Mouse (Mus musculus) embryo, embryonic 11.5 days (tissue): ENCODE results near the gene Slc17a6.

Experiments used
- DNase-seq: peaks from one replicate; pipeline ENCODE4 v3.0.0-alpha.2; 2012; ENCODE audit warnings: low read depth, low spot score

Slc17a6 gene

GRCm38 (mm10) chr7:51621694-51622145 is at the start of gene Slc17a6:
Gene Slc17a6 (plus strand): TSS chr7:51622006.
- DNase-seq, result peak; percentile 73

- DNase-seq, result no peak
These were observed 21.8 kb upstream of the Slc17a6 start for GRCm38 (mm10) chr7:51600021-51600420.

GRCm38 (mm10) chr7:51603741-51604140 is 18.1 kb upstream of the Slc17a6 start:
- no peak for DNase-seq

- no peak for DNase-seq
These were observed 7.4 kb upstream of the Slc17a6 start for GRCm38 (mm10) chr7:51614404-51614803.

- no peak for DNase-seq
These were observed 3.9 kb upstream of the Slc17a6 start for GRCm38 (mm10) chr7:51617941-51618340.

- DNase-seq, result no peak
These were observed 3.4 kb upstream of the Slc17a6 start for GRCm38 (mm10) chr7:51618412-51618811.

GRCm38 (mm10) chr7:51619977-51620376 is 1.8 kb upstream of the Slc17a6 start:
- no peak for DNase-seq

GRCm38 (mm10) chr7:51622196-51622595 is 390 bp downstream of the Slc17a6 start:
- no peak for DNase-seq

- DNase-seq, result no peak
These were observed 860 bp downstream of the Slc17a6 start for GRCm38 (mm10) chr7:51622666-51623065.

- no peak for DNase-seq
These were observed 2.6 kb downstream of the Slc17a6 start for GRCm38 (mm10) chr7:51624336-51624897.

GRCm38 (mm10) chr7:51625161-51625560 is 3.4 kb downstream of the Slc17a6 start:
- DNase-seq, result no peak

GRCm38 (mm10) chr7:51625591-51626255 is 3.9 kb downstream of the Slc17a6 start:
- no peak for DNase-seq

- DNase-seq, result no peak
These were observed 4.7 kb downstream of the Slc17a6 start for GRCm38 (mm10) chr7:51626451-51627000.

- DNase-seq, result no peak
These were observed 5.3 kb downstream of the Slc17a6 start for GRCm38 (mm10) chr7:51627001-51627631.

- DNase-seq, result no peak
These were observed 5.9 kb downstream of the Slc17a6 start for GRCm38 (mm10) chr7:51627666-51628065.

GRCm38 (mm10) chr7:51628349-51628748 is 6.5 kb downstream of the Slc17a6 start:
- DNase-seq, result no peak

GRCm38 (mm10) chr7:51629206-51629605 is 7.4 kb downstream of the Slc17a6 start:
- DNase-seq, result no peak

- no peak for DNase-seq
These were observed 9.4 kb downstream of the Slc17a6 start for GRCm38 (mm10) chr7:51631171-51631570.

GRCm38 (mm10) chr7:51632543-51633229 is 10.9 kb downstream of the Slc17a6 start:
- DNase-seq, result no peak

GRCm38 (mm10) chr7:51633230-51633844 is 11.5 kb downstream of the Slc17a6 start:
- DNase-seq, result no peak

- no peak for DNase-seq
These were observed 35.3 kb downstream of the Slc17a6 start for GRCm38 (mm10) chr7:51657152-51657551.

- no peak for DNase-seq
These were observed 40.6 kb downstream of the Slc17a6 start for GRCm38 (mm10) chr7:51662441-51662840.
